Mouse (Mus musculus) cortical plate, adult 2 months (tissue): ENCODE measurements around the gene Tbccd1. TPM values are rescaled to one million over a fixed set of nuclear protein-coding genes. Genes with fewer than 3 reads are reported as not detected.
A peak's percentile ranks its signal among the peaks of the same experiment; 100 is the strongest.

Source experiments
- H3K27ac ChIP-seq: fragments of 200-500 bp; 2 replicates; pipeline ENCODE4 v1.5.1; 2012; ENCODE audit warnings: low read length, control low read depth, inconsistent platforms; ENCODE audit not compliant: insufficient read depth
- H3K4me1 ChIP-seq: fragments of 200-500 bp; 2 replicates; pipeline ENCODE4 v1.6.1; 2011; ENCODE audit warnings: low read length; ENCODE audit not compliant: control insufficient read depth, insufficient read depth
- H3K4me3 ChIP-seq: fragments of 200-500 bp; 2 replicates; pipeline ENCODE4 v1.5.1; 2011; ENCODE audit warnings: mild to moderate bottlenecking, low read length, control low read depth; ENCODE audit not compliant: insufficient read depth
- CTCF ChIP-seq: fragments of 200-500 bp; IDR thresholded peaks from 2 replicates; pipeline ENCODE4 v1.5.1; 2011; ENCODE audit warnings: mild to moderate bottlenecking, control low read depth, low read length; ENCODE audit not compliant: insufficient read depth; ENCODE audit errors: extremely low read depth
- POLR2A ChIP-seq: fragments of 200-500 bp; IDR thresholded peaks from 2 replicates; pipeline ENCODE4 v1.6.1; 2011; ENCODE audit warnings: mild to moderate bottlenecking, low read length, control low read depth; ENCODE audit not compliant: insufficient read depth; ENCODE audit errors: extremely low read depth
- polyA plus RNA-seq: library from polyadenylated mRNA; depleted of rRNA; stranded (reverse); fragments of >200 nt; gene quantifications from 2 replicates; pipeline ENCODE4 v1.2.3, GENCODE M21; 2012

Tbccd1 gene
- polyA plus RNA-seq, 1 experiment = 17.7 TPM

GRCm38 (mm10) chr16:22839146-22839857, 18.2 kb downstream of the Tbccd1 start:
- no peak for TF ChIP-seq POLR2A
- no peak for TF ChIP-seq CTCF
- Histone ChIP-seq H3K4me3 (no peak overlapping the region), H3K27ac (0 out of 2 replicates have a peak overlapping the region, but pooled peaks have one; percentile 42), H3K4me1 (peaks cover 6% of the 10 kb centered on the region; the same call in 1 of the 2 replicates)

DNA sequence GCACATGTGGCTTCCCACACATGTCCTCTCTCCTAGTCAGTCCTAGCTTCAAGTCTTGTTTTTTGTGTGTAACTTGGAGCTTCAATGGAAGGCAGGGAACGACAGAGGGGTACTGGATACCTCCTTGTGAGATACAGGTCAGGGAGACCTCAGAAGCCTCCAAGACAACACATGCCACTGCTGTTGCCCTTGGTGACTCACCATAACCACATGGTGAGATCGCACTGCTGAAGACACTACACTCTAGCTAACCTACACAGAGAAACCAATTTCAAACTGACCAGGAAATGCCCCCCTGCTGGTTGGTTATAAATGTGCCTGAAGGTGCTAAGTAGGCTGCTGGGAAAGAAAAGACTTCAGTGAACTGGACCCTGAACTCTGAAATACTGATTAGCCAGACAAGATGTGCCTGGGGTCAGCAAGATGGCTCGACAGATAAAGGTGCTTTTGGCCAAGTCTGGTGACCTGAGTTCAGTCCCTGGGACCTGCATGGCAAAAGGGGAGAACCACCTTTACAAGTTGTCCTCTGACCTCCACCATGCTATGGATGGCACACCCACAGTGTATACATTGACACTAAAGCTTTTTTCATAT, 24.4 kb downstream of the Tbccd1 start:
- Histone ChIP-seq H3K27ac (no peak overlapping the region), H3K4me1 (no peaks in the 10 kb centered on the region), H3K4me3 (no peak overlapping the region)
- TF ChIP-seq CTCF (no peak), POLR2A (no peak)

- TF ChIP-seq CTCF (peak; percentile 58), POLR2A (no peak)
- Histone ChIP-seq H3K27ac (no peak overlapping the region), H3K4me1 (no peaks in the 10 kb centered on the region)
Measured at GRCm38 (mm10) chr16:22820731-22821130, 36.7 kb downstream of the Tbccd1 start.

GRCm38 (mm10) chr16:22811477-22811876, 46.0 kb downstream of the Tbccd1 start, which contains the start of gene Crygs:
Gene Crygs (minus strand): TSS chr16:22811577.
- no peak within 1 kb of the TSS for H3K27ac ChIP-seq
- no peaks in the 10 kb centered on the region for H3K4me1 ChIP-seq
- TF ChIP-seq POLR2A (no peak), CTCF (no peak)
- no peak within 1 kb of the TSS for H3K4me3 ChIP-seq

More at GRCm38 (mm10) chr16:22820731-22821130, 36.7 kb downstream of the Tbccd1 start:
- no peak overlapping the region for H3K4me3 ChIP-seq

GRCm38 (mm10) chr16:22807468-22808070, 49.9 kb downstream of the Tbccd1 start:
- H3K4me3 ChIP-seq = peak overlapping the region; percentile 2; the same call in 1 of the 2 replicates
- no peak for TF ChIP-seq POLR2A
- TF ChIP-seq CTCF = peak; percentile 76
- H3K27ac ChIP-seq = no peak overlapping the region
- no peaks in the 10 kb centered on the region for H3K4me1 ChIP-seq

- no peak overlapping the region for H3K27ac ChIP-seq
- TF ChIP-seq CTCF (no peak), POLR2A (no peak)
- no peak overlapping the region for H3K4me3 ChIP-seq
Measured at GRCm38 (mm10) chr16:22802786-22803185, 54.7 kb downstream of the Tbccd1 start.

DNA sequence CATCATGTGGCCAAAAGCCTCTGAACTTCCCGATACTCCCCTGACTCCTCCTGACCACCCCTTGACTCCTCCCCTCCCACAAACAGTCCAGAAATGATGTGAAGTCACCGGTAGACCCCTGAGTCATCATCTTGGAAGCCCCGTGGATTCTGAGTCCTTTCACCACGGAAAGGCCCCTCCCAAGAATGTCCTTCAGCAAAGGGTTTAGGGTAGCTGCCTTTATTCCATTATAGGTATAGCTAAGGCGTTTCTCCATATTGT, 56.7 kb downstream of the Tbccd1 start:
- H3K27ac ChIP-seq = no peak overlapping the region
- TF ChIP-seq POLR2A (no peak), CTCF (no peak)
- H3K4me1 ChIP-seq = no peaks in the 10 kb centered on the region
- H3K4me3 ChIP-seq = no peak overlapping the region

More at GRCm38 (mm10) chr16:22802786-22803185, 54.7 kb downstream of the Tbccd1 start:
- H3K4me1 ChIP-seq = no peaks in the 10 kb centered on the region

DNA sequence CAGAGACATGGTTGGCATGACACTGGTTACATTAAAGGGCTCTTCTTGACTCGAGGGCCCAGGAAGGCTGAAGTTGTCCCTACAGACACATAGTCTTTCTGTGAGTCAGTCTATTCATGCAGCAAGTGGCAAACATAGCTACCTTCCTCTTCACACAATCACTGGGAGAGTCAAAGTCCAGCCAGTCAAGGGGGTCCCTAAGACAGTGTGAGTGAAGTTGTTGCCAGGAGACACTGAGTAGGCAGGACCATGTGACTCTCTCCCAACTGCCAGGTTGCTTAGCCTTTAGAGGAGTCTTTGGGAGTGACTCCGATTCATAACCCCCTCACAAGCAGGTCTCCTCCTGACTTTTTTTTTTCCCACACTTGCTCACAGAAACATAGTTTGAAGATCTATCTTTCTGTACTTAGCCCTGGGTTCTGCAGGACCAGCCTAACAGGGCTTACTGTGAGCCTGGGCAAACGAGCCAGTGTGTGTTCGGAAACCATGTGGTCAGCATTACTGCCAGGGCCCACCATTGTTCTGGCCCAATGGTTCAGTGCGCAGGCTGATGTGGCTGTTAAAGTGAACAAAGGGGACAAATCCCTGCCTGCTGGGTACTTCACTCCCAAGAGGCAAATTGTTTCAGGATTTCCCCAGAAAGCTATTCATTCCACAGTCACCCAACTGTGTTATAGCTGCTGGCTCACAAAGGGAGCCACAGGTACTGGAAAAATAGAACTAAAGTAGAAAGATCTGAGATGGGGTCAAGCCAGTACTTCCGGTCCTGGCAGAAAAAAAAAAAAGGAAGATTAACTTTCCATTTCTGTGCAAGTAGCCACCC, 57.2 kb downstream of the Tbccd1 start:
- Histone ChIP-seq H3K4me1 (no peaks in the 10 kb centered on the region), H3K4me3 (no peak overlapping the region), H3K27ac (no peak overlapping the region)
- TF ChIP-seq POLR2A = no peak
- TF ChIP-seq CTCF = no peak

GRCm38 (mm10) chr16:22798520-22798919, 58.9 kb downstream of the Tbccd1 start:
- Histone ChIP-seq H3K27ac (no peak overlapping the region), H3K4me1 (no peaks in the 10 kb centered on the region)
- TF ChIP-seq POLR2A = no peak
- no peak for TF ChIP-seq CTCF

DNA sequence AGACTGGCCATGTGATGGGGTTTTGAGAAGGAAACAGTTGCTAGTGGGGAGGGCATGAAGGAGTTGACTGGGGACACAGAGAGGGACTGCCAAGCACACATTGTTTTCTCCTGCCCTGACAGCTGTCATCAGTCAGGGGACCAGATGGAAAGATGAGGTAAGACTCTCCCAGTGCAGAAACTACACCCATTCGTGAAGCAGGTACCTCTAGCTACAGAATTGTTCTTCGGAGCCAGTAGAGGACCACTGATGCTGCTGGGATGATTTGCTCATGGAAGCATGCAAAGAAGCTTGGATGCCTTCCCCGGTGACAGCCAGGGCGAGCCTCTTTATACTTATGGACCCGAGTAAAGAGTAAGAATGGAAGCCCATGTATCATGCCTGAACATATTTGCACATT, 59.9 kb downstream of the Tbccd1 start:
- H3K4me1 ChIP-seq = no peaks in the 10 kb centered on the region
- no peak overlapping the region for H3K27ac ChIP-seq
- TF ChIP-seq POLR2A = no peak
- TF ChIP-seq CTCF = no peak
- H3K4me3 ChIP-seq = no peak overlapping the region

More at GRCm38 (mm10) chr16:22798520-22798919, 58.9 kb downstream of the Tbccd1 start:
- no peak overlapping the region for H3K4me3 ChIP-seq
